Mouse (Mus musculus) MEL (cell line): Measurements from ENCODE around the gene Nob1. TPM values are rescaled to one million over a fixed set of nuclear protein-coding genes. Genes with fewer than 3 reads are reported as not detected.

ENCODE experiments used
- DNase-seq: peaks from one replicate; pipeline ENCODE4 v3.0.0; 2011; ENCODE audit warnings: low read depth, low spot score
- H3K27ac ChIP-seq: 2 replicates; pipeline ENCODE4 v1.5.1; 2012; ENCODE audit warnings: low read depth, mild to moderate bottlenecking, control low read depth, low read length, moderate library complexity; ENCODE audit not compliant: control insufficient read depth
- H3K27me3 ChIP-seq, 2 experiments: fragments of 150-350 bp in 1 of 2; sonication (generic) in 1 of 2; 2 replicates each; pipeline ENCODE4 v1.6.1; 2012; ENCODE audit warnings: low read length in 2 of 2, mild to moderate bottlenecking in 2 of 2, improper control_type of control experiment in 1 of 2, moderate library complexity in 1 of 2; ENCODE audit not compliant: insufficient read depth in 2 of 2, control insufficient read depth in 1 of 2
- H3K36me3 ChIP-seq, 2 experiments: 2 replicates each; pipeline ENCODE4 v1.6.1; 2012 to 2014; ENCODE audit warnings: low read length in 2 of 2, improper control_type of control experiment in 1 of 2, inconsistent platforms in 1 of 2, mild to moderate bottlenecking in 1 of 2; ENCODE audit not compliant: insufficient read depth in 2 of 2, control insufficient read depth in 1 of 2
- H3K4me1 ChIP-seq, 2 experiments: fragments of 150-350 bp in 1 of 2; sonication (generic) in 1 of 2; 2 replicates each; pipeline ENCODE4 v1.6.1; 2012; ENCODE audit warnings: low read length in 2 of 2, improper control_type of control experiment in 1 of 2, mild to moderate bottlenecking in 1 of 2; ENCODE audit not compliant: insufficient read depth in 2 of 2, control insufficient read depth in 1 of 2
- H3K4me3 ChIP-seq, 2 experiments: fragments of 150-350 bp in 1 of 2; sonication (generic) in 1 of 2; 2 replicates each; pipeline ENCODE4 v1.5.1; 2012; ENCODE audit warnings: low read depth in 2 of 2, low read length in 2 of 2, mild to moderate bottlenecking in 2 of 2, moderate library complexity in 2 of 2, control low read depth in 1 of 2, improper control_type of control experiment in 1 of 2; ENCODE audit not compliant: control insufficient read depth in 1 of 2, insufficient read depth in 1 of 2
- H3K79me2 ChIP-seq: 2 replicates; pipeline ENCODE4 v1.6.1; 2012; ENCODE audit warnings: mild to moderate bottlenecking, low read length, moderate library complexity; ENCODE audit not compliant: control insufficient read depth, poor library complexity, insufficient read depth
- H3K9ac ChIP-seq: 2 replicates; pipeline ENCODE4 v1.6.1; 2012; ENCODE audit warnings: low read depth, mild to moderate bottlenecking, control low read depth, low read length, moderate library complexity; ENCODE audit not compliant: control insufficient read depth, poor library complexity, severe bottlenecking
- H3K9me3 ChIP-seq: fragments of 150-350 bp; sonication (generic); replicated peaks from 2 replicates; pipeline ENCODE4 v1.6.1; 2012; ENCODE audit warnings: mild to moderate bottlenecking, low read length, improper control_type of control experiment, moderate library complexity; ENCODE audit not compliant: insufficient read depth
- BHLHE40 ChIP-seq: IDR thresholded peaks from 2 replicates; pipeline ENCODE4 v1.6.1; 2012; ENCODE audit warnings: low read depth, mild to moderate bottlenecking, inconsistent platforms, low read length, improper control_type of control experiment, borderline replicate concordance
- CHD1 ChIP-seq: IDR thresholded peaks from 2 replicates; pipeline ENCODE4 v1.6.1; 2012; ENCODE audit warnings: low read depth, mild to moderate bottlenecking, inconsistent platforms, low read length, improper control_type of control experiment
- CHD2 ChIP-seq: IDR thresholded peaks from 2 replicates; pipeline ENCODE4 v1.6.1; 2011; ENCODE audit warnings: low read length, improper control_type of control experiment
- ELF1 ChIP-seq: IDR thresholded peaks from 2 replicates; pipeline ENCODE4 v1.6.1; 2014; ENCODE audit warnings: low read depth, mild to moderate bottlenecking, inconsistent platforms, low read length, improper control_type of control experiment, moderate library complexity
- ETS1 ChIP-seq: IDR thresholded peaks from 2 replicates; pipeline ENCODE4 v1.6.1; 2012; ENCODE audit warnings: low read depth, mild to moderate bottlenecking, inconsistent platforms, low read length, improper control_type of control experiment, moderate library complexity
- GABPA ChIP-seq: IDR thresholded peaks from 2 replicates; pipeline ENCODE4 v1.6.1; 2012; ENCODE audit warnings: low read depth, mild to moderate bottlenecking, inconsistent platforms, low read length, improper control_type of control experiment, moderate library complexity
- GATA1 ChIP-seq: IDR thresholded peaks from 2 replicates; pipeline ENCODE4 v1.6.1; 2011; ENCODE audit warnings: low read depth, low read length, improper control_type of control experiment
- HCFC1 ChIP-seq: IDR thresholded peaks from 2 replicates; pipeline ENCODE4 v1.6.1; 2012; ENCODE audit warnings: low read depth, mild to moderate bottlenecking, inconsistent platforms, low read length, improper control_type of control experiment, moderate library complexity
- JUND ChIP-seq: IDR thresholded peaks from 2 replicates; pipeline ENCODE4 v1.6.1; 2011; ENCODE audit warnings: low read depth, mild to moderate bottlenecking, improper control_type of control experiment, low read length
- MAZ ChIP-seq: IDR thresholded peaks from 2 replicates; pipeline ENCODE4 v1.6.1; 2012; ENCODE audit warnings: low read depth, mild to moderate bottlenecking, inconsistent platforms, low read length, improper control_type of control experiment
- MEF2A ChIP-seq: IDR thresholded peaks from 2 replicates; pipeline ENCODE4 v1.6.1; 2014; ENCODE audit warnings: low read depth, mild to moderate bottlenecking, inconsistent platforms, low read length, improper control_type of control experiment; ENCODE audit not compliant: poor library complexity, insufficient replicate concordance, severe bottlenecking; ENCODE audit errors: extremely low read depth
- MXI1 ChIP-seq: IDR thresholded peaks from 2 replicates; pipeline ENCODE4 v1.6.1; 2011; ENCODE audit warnings: mild to moderate bottlenecking, low read depth, low read length, improper control_type of control experiment
- MYB ChIP-seq: IDR thresholded peaks from 2 replicates; pipeline ENCODE4 v1.6.1; 2011; ENCODE audit warnings: mild to moderate bottlenecking, low read depth, low read length, improper control_type of control experiment
- MYC ChIP-seq: IDR thresholded peaks from 2 replicates; pipeline ENCODE4 v1.6.1; 2011; ENCODE audit warnings: low read depth, mild to moderate bottlenecking, low read length, improper control_type of control experiment, moderate library complexity
- POLR2A ChIP-seq, 2 experiments: IDR thresholded peaks; 2 replicates each; pipeline ENCODE4 v1.6.1; 2011 to 2012; ENCODE audit warnings: low read length in 2 of 2, mild to moderate bottlenecking in 2 of 2, control low read depth in 1 of 2, improper control_type of control experiment in 1 of 2, low read depth in 1 of 2, moderate library complexity in 1 of 2; ENCODE audit not compliant: control insufficient read depth in 1 of 2, insufficient read depth in 1 of 2, poor library complexity in 1 of 2
- RCOR1 ChIP-seq: IDR thresholded peaks from 2 replicates; pipeline ENCODE4 v1.6.1; 2012; ENCODE audit warnings: low read depth, mild to moderate bottlenecking, inconsistent platforms, low read length, improper control_type of control experiment
- SIN3A ChIP-seq: IDR thresholded peaks from 2 replicates; pipeline ENCODE4 v1.6.1; 2012; ENCODE audit warnings: low read length, improper control_type of control experiment, inconsistent platforms
- TBP ChIP-seq: IDR thresholded peaks from 2 replicates; pipeline ENCODE4 v1.8.0; 2011; ENCODE audit warnings: low read depth, low read length, improper control_type of control experiment
- UBTF ChIP-seq: IDR thresholded peaks from 2 replicates; pipeline ENCODE4 v1.6.1; 2012; ENCODE audit warnings: low read depth, mild to moderate bottlenecking, inconsistent platforms, low read length, improper control_type of control experiment, moderate library complexity, borderline replicate concordance; ENCODE audit not compliant: insufficient read depth
- USF2 ChIP-seq, 2 experiments: IDR thresholded peaks; 2 replicates each; pipeline ENCODE4 v1.6.1; 2011 to 2012; ENCODE audit warnings: improper control_type of control experiment in 2 of 2, low read length in 2 of 2, borderline replicate concordance in 1 of 2, inconsistent platforms in 1 of 2, low read depth in 1 of 2, mild to moderate bottlenecking in 1 of 2; ENCODE audit not compliant: insufficient read depth in 1 of 2
- ZKSCAN1 ChIP-seq: IDR thresholded peaks from 2 replicates; pipeline ENCODE4 v1.6.1; 2012; ENCODE audit warnings: low read depth, mild to moderate bottlenecking, inconsistent platforms, low read length, improper control_type of control experiment, moderate library complexity
- ZMIZ1 ChIP-seq: IDR thresholded peaks from 2 replicates; pipeline ENCODE4 v1.6.1; 2012; ENCODE audit warnings: low read depth, mild to moderate bottlenecking, inconsistent platforms, low read length, improper control_type of control experiment, moderate library complexity
- polyA plus RNA-seq, 2 experiments: library from polyadenylated mRNA; stranded (reverse) in 1 of 2; unstranded in 1 of 2; fragments of >175 nt in 1 of 2; fragments of >200 nt in 1 of 2; gene quantifications; 2 replicates each; pipeline versions ENCODE4 v1.2.1 to v1.2.4; 2012; ENCODE audit warnings: low replicate concordance in 2 of 2, low read depth in 1 of 2; ENCODE audit not compliant: insufficient read length in 2 of 2, insufficient read depth in 1 of 2, missing spikeins in 1 of 2
- total RNA-seq: library from RNA; depleted of rRNA; stranded (reverse); fragments of 300-350 nt; gene quantifications from 2 replicates; pipeline ENCODE4 v1.2.3, GENCODE M21; 2012

The Nob1 gene
- total and polyA plus RNA-seq, 3 experiments = 125 to 200 (median 144) TPM

DNA sequence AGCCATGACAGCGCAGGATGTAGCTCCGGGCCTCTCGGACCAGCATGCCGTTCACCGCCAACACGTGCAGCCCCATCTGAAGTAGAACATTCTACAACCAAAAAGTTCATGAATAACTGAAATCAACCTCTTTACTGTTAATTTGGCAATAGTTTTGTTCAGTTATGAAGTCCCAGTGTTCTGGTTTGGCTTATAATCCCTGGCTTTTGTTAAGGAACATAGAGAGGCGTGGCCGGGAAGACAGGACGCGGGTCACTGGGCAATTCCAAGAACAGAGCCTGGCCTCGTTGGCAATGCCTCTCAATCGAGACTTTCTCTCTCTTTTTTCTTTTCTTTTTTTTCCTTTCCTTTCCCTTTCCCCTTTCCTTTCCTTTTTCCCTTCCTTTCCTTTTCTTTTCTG is 7.8 kb downstream of the Nob1 start:
- H3K9ac ChIP-seq = no peak overlapping the region
- DNase-seq = no peak
- peaks cover 13% of the 10 kb centered on the region; the same call in 1 of the 2 replicates for H3K79me2 ChIP-seq
- H3K9me3 ChIP-seq = no peaks in the 10 kb centered on the region
- peaks cover 3 to 30% of the 10 kb centered on the region in 2 experiments; a peak in 3 of 4 replicates for H3K36me3 ChIP-seq
- H3K4me1 ChIP-seq = peaks cover 0 to 4% of the 10 kb centered on the region in 2 experiments; a peak in 1 of 4 replicates
- H3K4me3 ChIP-seq = no peak overlapping the region
- H3K27ac ChIP-seq = no peak overlapping the region
- H3K27me3 ChIP-seq = no peaks in the 10 kb centered on the region
- TF ChIP-seq MYC (no peak), GABPA (no peak), MYB (no peak), TBP (no peak), JUND (no peak), POLR2A (IDR thresholded peaks at IDR 0.05; ENCODE audit: control insufficient read depth in 1 of 2, insufficient read depth in 1 of 2, low read depth in 1 of 2, low read length in 2 of 2, poor library complexity in 1 of 2) (no peak), CHD2 (no peak), ETS1 (no peak), SIN3A (no peak), ZKSCAN1 (no peak), UBTF (no peak), MAZ (no peak), GATA1 (no peak), CHD1 (no peak), MXI1 (no peak), ELF1 (no peak)

DNA sequence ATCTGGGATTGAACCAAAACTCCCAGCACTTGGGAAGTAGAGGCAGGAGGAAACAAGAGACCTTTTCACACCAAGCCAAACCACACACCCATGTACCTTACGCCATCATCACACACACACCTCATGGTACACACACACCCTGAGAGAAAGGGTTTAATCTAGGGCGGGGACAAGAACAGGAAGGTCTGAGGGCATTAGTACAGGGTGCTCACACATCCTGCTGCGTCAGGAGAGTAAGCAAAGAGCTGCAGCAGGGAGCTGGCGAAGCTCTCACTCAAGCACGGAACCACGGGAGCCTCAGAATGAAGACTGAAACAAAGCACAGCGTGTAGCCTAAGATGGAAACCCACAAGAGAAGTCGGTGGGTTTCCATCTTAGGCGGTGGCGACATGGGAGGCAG is 11.0 kb downstream of the Nob1 start:
- Histone ChIP-seq H3K9me3 (no peaks in the 10 kb centered on the region), H3K4me3 (no peak overlapping the region), H3K27me3 (no peaks in the 10 kb centered on the region), H3K9ac (no peak overlapping the region), H3K4me1 (no peaks in the 10 kb centered on the region), H3K36me3 (peaks cover 0 to 15% of the 10 kb centered on the region in 2 experiments; a peak in 2 of 4 replicates), H3K27ac (no peak overlapping the region), H3K79me2 (no peaks in the 10 kb centered on the region; the same call in 1 of the 2 replicates)
- no peak for DNase-seq
- no peak for TF ChIP-seq USF2 (IDR thresholded peaks at IDR 0.05; ENCODE audit: borderline replicate concordance in 1 of 2, insufficient read depth in 1 of 2, low read depth in 1 of 2, low read length in 2 of 2)
- no peak for TF ChIP-seq SIN3A
- TF ChIP-seq HCFC1 = no peak
- TF ChIP-seq GABPA = no peak
- no peak for TF ChIP-seq ZMIZ1
- no peak for TF ChIP-seq GATA1
- TF ChIP-seq MYC = no peak
- no peak for TF ChIP-seq UBTF
- TF ChIP-seq MEF2A = no peak
- no peak for TF ChIP-seq RCOR1
- no peak for TF ChIP-seq BHLHE40
- no peak for TF ChIP-seq TBP
- no peak for TF ChIP-seq MXI1
